Mouse (Mus musculus) midbrain, embryonic 14.5 days (tissue): Measurements from ENCODE around the gene 4930548H24Rik. TPM values are rescaled to one million over a fixed set of nuclear protein-coding genes. Genes with fewer than 3 reads are reported as not detected.

Experiments
- ATAC-seq: fragments of 200-750 bp; cut with Nextera tagmentation; 2 replicates; pipeline ENCODE4 v1.8.0; 2017; ENCODE audit warnings: moderate number of reproducible peaks, moderate library complexity; ENCODE audit not compliant: low FRiP score, low TSS enrichment
- DNase-seq: peaks from one replicate; pipeline ENCODE4 v3.0.0-alpha.2; 2015
- H3K27ac ChIP-seq: fragments of 300-500 bp; sonication (generic); replicated peaks from 2 replicates; pipeline ENCODE4 v1.5.1; 2014; ENCODE audit warnings: mild to moderate bottlenecking, low read depth, low read length, moderate library complexity
- H3K27me3 ChIP-seq: fragments of 300-500 bp; sonication (generic); 2 replicates; pipeline ENCODE4 v1.6.1; 2014; ENCODE audit warnings: low read length, control low read depth, mixed read lengths; ENCODE audit not compliant: control insufficient read depth, insufficient read depth
- H3K36me3 ChIP-seq: fragments of 300-500 bp; sonication (generic); 2 replicates; pipeline ENCODE4 v1.6.1; 2014; ENCODE audit warnings: low read length, control low read depth; ENCODE audit not compliant: control insufficient read depth, insufficient read depth
- H3K4me1 ChIP-seq: fragments of 300-500 bp; sonication (generic); 2 replicates; pipeline ENCODE4 v1.6.1; 2014; ENCODE audit warnings: mild to moderate bottlenecking, antibody characterized with exemption, low read length, control low read depth; ENCODE audit not compliant: control insufficient read depth, insufficient read depth
- H3K4me2 ChIP-seq: fragments of 300-500 bp; sonication (generic); 2 replicates; pipeline ENCODE4 v1.6.1; 2014; ENCODE audit warnings: mild to moderate bottlenecking, low read length, moderate library complexity
- H3K4me3 ChIP-seq: fragments of 300-500 bp; sonication (generic); replicated peaks from 2 replicates; pipeline ENCODE4 v1.5.1; 2014; ENCODE audit warnings: low read depth, low read length
- H3K9ac ChIP-seq: fragments of 300-500 bp; sonication (generic); replicated peaks from 2 replicates; pipeline ENCODE4 v1.6.1; 2014; ENCODE audit warnings: mild to moderate bottlenecking, low read length, moderate library complexity
- H3K9me3 ChIP-seq: fragments of 300-500 bp; sonication (generic); 2 replicates; pipeline ENCODE4 v1.6.1; 2016; ENCODE audit warnings: low read length, control low read depth, mixed read lengths; ENCODE audit not compliant: control insufficient read depth
- WGBS: fragments of 180-500 bp; shearing (Covaris S2); extraction: QIAGEN DNeasy Blood & Tissue Kit; methylation state at CpG from one replicate; pipeline ENCODE4 v1.1.7; 2014; 5-methylcytosine and 5-hydroxymethylcytosine counted together
- polyA plus RNA-seq: library from polyadenylated mRNA; unstranded; fragments of >200 nt; fragmentation: Nextera tagmentation; extraction: Ambion mirVana; gene quantifications from 2 replicates; pipeline ENCODE4 v1.2.1, GENCODE M21; 2014

The 4930548H24Rik gene
- polyA plus RNA-seq: 0.13 TPM in 1 of 2 replicates, not detected in the other

DNA sequence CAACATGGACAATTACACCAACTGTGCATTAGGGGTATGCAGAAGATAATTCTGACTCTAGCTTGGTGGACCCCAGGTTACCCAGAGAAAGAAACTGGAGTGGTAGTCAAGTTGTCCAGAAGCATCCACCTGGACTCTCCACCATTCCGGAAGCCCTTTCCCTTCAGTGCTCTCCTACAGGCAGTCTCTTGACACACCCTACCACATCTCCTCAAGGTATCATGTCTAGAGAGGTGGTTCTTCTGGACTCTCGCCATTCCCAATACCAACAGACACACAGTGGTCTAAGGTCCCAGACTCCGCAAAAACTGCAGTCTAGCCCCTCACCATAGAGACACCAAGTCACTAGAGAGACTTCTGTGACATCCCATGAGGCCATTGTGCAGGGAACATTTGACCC is at the start of gene 4930548H24Rik:
TSS of gene 4930548H24Rik (plus strand) at position 301 of the 400 bp plus-strand sequence.
- DNase-seq: no peak
- H3K27me3 ChIP-seq: no peaks in the 10 kb centered on the region
- H3K27ac ChIP-seq: no peak within 1 kb of the TSS
- no peak within 1 kb of the TSS for H3K4me3 ChIP-seq
- no peak within 1 kb of the TSS for H3K4me2 ChIP-seq
- H3K9me3 ChIP-seq: no peaks in the 10 kb centered on the region
- H3K4me1 ChIP-seq: no peaks in the 10 kb centered on the region
- peaks cover 28% of the 10 kb centered on the region for H3K36me3 ChIP-seq
- no peak for ATAC-seq
- H3K9ac ChIP-seq: no peak within 1 kb of the TSS
- 97% methylated on average over 3 of the region's 3 CpGs for WGBS

DNA sequence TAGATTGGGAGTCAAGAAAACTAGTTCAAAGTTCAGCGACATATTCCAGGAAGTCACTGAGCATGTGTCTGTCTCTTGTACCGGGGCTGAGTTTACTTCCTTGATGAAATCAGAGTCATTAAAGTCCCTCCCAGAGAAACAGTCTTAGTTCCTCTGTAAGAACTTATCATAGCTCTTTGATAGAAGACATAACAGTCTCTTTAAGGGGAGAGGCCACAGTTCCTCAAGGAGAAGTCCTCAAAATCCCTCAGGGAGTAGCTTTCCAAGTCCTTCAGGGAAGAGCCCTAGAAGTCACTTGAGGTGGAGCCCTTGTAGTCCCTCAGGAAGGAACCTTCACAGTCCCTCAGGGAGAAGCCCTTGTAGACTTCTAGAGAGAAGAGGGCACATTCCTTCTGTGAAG is 34.2 kb upstream of the 4930548H24Rik start:
- no peak overlapping the region for H3K9ac ChIP-seq
- H3K4me2 ChIP-seq: no peak overlapping the region
- no peak overlapping the region for H3K27ac ChIP-seq
- peaks cover 19% of the 10 kb centered on the region for H3K4me1 ChIP-seq
- DNase-seq (peak; percentile 5), ATAC-seq (no peak)
- H3K9me3 ChIP-seq: no peaks in the 10 kb centered on the region
- H3K36me3 ChIP-seq: no peaks in the 10 kb centered on the region
- H3K4me3 ChIP-seq: no peak overlapping the region
- WGBS: 91% methylated on average over 2 of the region's 2 CpGs
- no peaks in the 10 kb centered on the region for H3K27me3 ChIP-seq

DNA sequence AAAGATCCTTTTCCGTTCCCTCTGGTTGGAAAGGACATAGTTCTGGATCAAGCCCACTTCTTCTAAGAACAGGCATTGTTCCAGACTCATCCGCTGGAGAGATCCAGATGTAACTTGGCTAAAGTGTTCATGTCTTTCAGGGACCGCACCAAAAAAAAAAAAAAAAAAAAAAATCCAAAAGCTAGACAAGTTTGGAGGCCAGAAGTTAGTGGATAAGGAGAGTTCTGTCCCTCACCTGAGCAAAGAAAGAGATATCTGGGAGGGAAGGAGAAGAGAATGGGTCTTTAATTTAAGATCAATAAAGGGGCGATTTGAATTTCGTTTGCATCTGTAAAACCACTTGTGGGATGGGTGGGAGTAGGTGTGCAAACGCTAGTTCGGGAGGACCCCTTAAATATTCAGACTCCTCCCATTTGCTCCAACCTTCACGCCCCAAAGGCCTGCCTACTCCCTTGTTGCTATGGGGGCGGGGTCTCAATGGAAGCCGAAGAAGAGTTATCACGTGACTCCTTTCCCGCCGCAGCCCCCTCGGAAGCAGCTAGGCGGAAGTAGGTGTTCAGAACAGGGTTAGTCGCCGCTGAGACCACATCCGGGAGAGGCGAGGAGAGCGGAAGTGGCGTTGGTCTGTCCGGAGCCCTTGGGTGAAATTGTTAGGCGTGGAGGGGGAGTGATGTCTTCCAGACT is 33.5 kb upstream of the 4930548H24Rik start, which contains the start of gene Zfp512:
TSS of gene Zfp512 (plus strand) at position 554 of the 684 bp plus-strand sequence.
- H3K27ac ChIP-seq: no peak within 1 kb of the TSS; the same call in 1 of the 2 replicates
- 6% methylated on average over 23 of the region's 23 CpGs for WGBS
- no peaks in the 10 kb centered on the region for H3K36me3 ChIP-seq

GRCm38 (mm10) chr5:31452562-31452878 is 33.0 kb upstream of the 4930548H24Rik start:
- 1% methylated on average over 11 of the region's 11 CpGs for WGBS
- H3K9me3 ChIP-seq: no peaks in the 10 kb centered on the region
- H3K4me1 ChIP-seq: peaks cover 19% of the 10 kb centered on the region
- no peak; the same call in 1 of the 2 replicates for ATAC-seq
- no peaks in the 10 kb centered on the region for H3K36me3 ChIP-seq
- no peak for DNase-seq
- H3K9ac ChIP-seq: peak overlapping the region; percentile 57
- peak overlapping the region; percentile 49 for H3K4me3 ChIP-seq
- H3K4me2 ChIP-seq: peak overlapping the region; percentile 84
- H3K27ac ChIP-seq: no peak overlapping the region
- no peaks in the 10 kb centered on the region for H3K27me3 ChIP-seq

More for the DNA sequence above, 33.5 kb upstream of the 4930548H24Rik start, which contains the start of gene Zfp512:
- Histone ChIP-seq H3K4me2 (peak within 1 kb of the TSS; percentile 84), H3K4me1 (peaks cover 19% of the 10 kb centered on the region), H3K27me3 (no peaks in the 10 kb centered on the region), H3K4me3 (peak within 1 kb of the TSS; percentile 49), H3K9me3 (no peaks in the 10 kb centered on the region), H3K9ac (peak within 1 kb of the TSS; percentile 57)
- DNase-seq (peak; percentile 97), ATAC-seq (peak; percentile 98)

- H3K9ac ChIP-seq: peak overlapping the region; percentile 57
- no peaks in the 10 kb centered on the region for H3K36me3 ChIP-seq
- H3K4me1 ChIP-seq: peaks cover 19% of the 10 kb centered on the region
- no peaks in the 10 kb centered on the region for H3K9me3 ChIP-seq
- DNase-seq (peak; percentile 23), ATAC-seq (no peak)
- peak overlapping the region; percentile 84 for H3K4me2 ChIP-seq
- peak overlapping the region; percentile 49 for H3K4me3 ChIP-seq
- WGBS: 15% methylated on average over 7 of the region's 7 CpGs
- no peak overlapping the region for H3K27ac ChIP-seq
- no peaks in the 10 kb centered on the region for H3K27me3 ChIP-seq
Observed at GRCm38 (mm10) chr5:31452886-31453410, 32.6 kb upstream of the 4930548H24Rik start.

- no peak for ATAC-seq
- no peaks in the 10 kb centered on the region for H3K4me1 ChIP-seq
- no peaks in the 10 kb centered on the region for H3K27me3 ChIP-seq
- H3K27ac ChIP-seq: no peak overlapping the region
- no peak overlapping the region for H3K4me2 ChIP-seq
- WGBS: 100% methylated on average over 3 of the region's 3 CpGs
- H3K9me3 ChIP-seq: no peaks in the 10 kb centered on the region
- no peak overlapping the region for H3K9ac ChIP-seq
- H3K4me3 ChIP-seq: no peak overlapping the region
- H3K36me3 ChIP-seq: peaks cover 73% of the 10 kb centered on the region
- no peak for DNase-seq
Observed at GRCm38 (mm10) chr5:31467798-31468197, 17.7 kb upstream of the 4930548H24Rik start.

GRCm38 (mm10) chr5:31469711-31470110 is 15.8 kb upstream of the 4930548H24Rik start:
- no peak for DNase-seq
- WGBS: 90% methylated on average over 6 of the region's 6 CpGs
- H3K9me3 ChIP-seq: no peaks in the 10 kb centered on the region
- no peaks in the 10 kb centered on the region for H3K27me3 ChIP-seq
- no peak overlapping the region for H3K27ac ChIP-seq
- no peak for ATAC-seq
- no peaks in the 10 kb centered on the region for H3K4me1 ChIP-seq
- no peak overlapping the region for H3K4me3 ChIP-seq
- no peak overlapping the region for H3K4me2 ChIP-seq
- H3K9ac ChIP-seq: no peak overlapping the region
- H3K36me3 ChIP-seq: peaks cover 92% of the 10 kb centered on the region

GRCm38 (mm10) chr5:31470334-31470733 is 15.2 kb upstream of the 4930548H24Rik start:
- Histone ChIP-seq H3K4me2 (no peak overlapping the region), H3K9ac (no peak overlapping the region), H3K9me3 (no peaks in the 10 kb centered on the region), H3K27ac (no peak overlapping the region), H3K4me1 (no peaks in the 10 kb centered on the region), H3K36me3 (peaks cover 92% of the 10 kb centered on the region), H3K4me3 (no peak overlapping the region), H3K27me3 (no peaks in the 10 kb centered on the region)
- 83% methylated on average over 7 of the region's 7 CpGs for WGBS
- ATAC-seq: no peak
- DNase-seq: peak; percentile 60

- H3K9ac ChIP-seq: no peak overlapping the region
- H3K4me2 ChIP-seq: no peak overlapping the region
- H3K27me3 ChIP-seq: no peaks in the 10 kb centered on the region
- 94% methylated on average over 4 of the region's 4 CpGs for WGBS
- H3K27ac ChIP-seq: no peak overlapping the region
- H3K4me1 ChIP-seq: no peaks in the 10 kb centered on the region
- H3K36me3 ChIP-seq: peaks cover 77% of the 10 kb centered on the region
- H3K4me3 ChIP-seq: no peak overlapping the region
- ATAC-seq: no peak
- no peaks in the 10 kb centered on the region for H3K9me3 ChIP-seq
- no peak for DNase-seq
Observed at GRCm38 (mm10) chr5:31480536-31480935, 5.0 kb upstream of the 4930548H24Rik start.
